8 mouse cellular contexts compared by ENCODE assay signal in genomic region chr6:127379511-127379910, GRCm38 (mm10).
DNase-seq lines count a peak whose midpoint lies in the region; ATAC-seq lines count a peak whose summit lies in the region.

No protein-coding gene starts in this region.

- H3K4me1 ChIP-seq in forebrain, embryonic 14.5 days (ENCODE audit: control insufficient read depth, insufficient read depth, low read length), result peaks cover 6% of the 10 kb centered on the region
- H3K4me1 ChIP-seq in forebrain, embryonic 15.5 days, result peaks cover 12% of the 10 kb centered on the region
- peaks cover 28% of the 10 kb centered on the region for H3K4me1 ChIP-seq in embryonic facial prominence, embryonic 10.5 days
- H3K4me1 ChIP-seq in liver, embryonic 13.5 days (replicated peaks), result peaks cover 9% of the 10 kb centered on the region; the same call in 1 of the 2 replicates
- peaks cover 32% of the 10 kb centered on the region for H3K4me1 ChIP-seq in forebrain, embryonic 10.5 days

- H3K9ac ChIP-seq in forebrain, embryonic 14.5 days (ENCODE audit: low read length), result no peak overlapping the region
- no peak overlapping the region for H3K9ac ChIP-seq in forebrain, embryonic 15.5 days (replicated peaks)
- no peak overlapping the region for H3K9ac ChIP-seq in liver, embryonic 13.5 days

- 14% methylated on average over 4 of the region's 4 CpGs for WGBS in forebrain, embryonic 14.5 days
- WGBS in forebrain, embryonic 15.5 days, result 17% methylated on average over 4 of the region's 4 CpGs
- WGBS in embryonic facial prominence, embryonic 10.5 days, result 11% methylated on average over 4 of the region's 4 CpGs
- WGBS in liver, embryonic 13.5 days (ENCODE audit: insufficient replicate concordance), result 6% methylated on average over 4 of the region's 4 CpGs
- 13% methylated on average over 4 of the region's 4 CpGs for WGBS in forebrain, embryonic 10.5 days

- H3K36me3 ChIP-seq in forebrain, embryonic 14.5 days (ENCODE audit: control insufficient read depth, insufficient read depth, low read length), result no peaks in the 10 kb centered on the region
- H3K36me3 ChIP-seq in forebrain, embryonic 15.5 days, result no peaks in the 10 kb centered on the region
- no peaks in the 10 kb centered on the region for H3K36me3 ChIP-seq in embryonic facial prominence, embryonic 10.5 days (replicated peaks)
- H3K36me3 ChIP-seq in liver, embryonic 13.5 days, result no peaks in the 10 kb centered on the region
- H3K36me3 ChIP-seq in forebrain, embryonic 10.5 days (replicated peaks), result no peaks in the 10 kb centered on the region

- peak; percentile 42; the same call in 1 of the 2 replicates for ATAC-seq in forebrain, embryonic 14.5 days
- no peak for ATAC-seq in forebrain, embryonic 15.5 days (replicated peaks)
- peak; percentile 23 for ATAC-seq in liver, embryonic 13.5 days (ENCODE audit: low read depth)

- H3K27me3 ChIP-seq in forebrain, embryonic 14.5 days (replicated peaks; ENCODE audit: control insufficient read depth, insufficient read depth, low read length), result no peaks in the 10 kb centered on the region
- no peaks in the 10 kb centered on the region for H3K27me3 ChIP-seq in forebrain, embryonic 15.5 days
- no peaks in the 10 kb centered on the region for H3K27me3 ChIP-seq in embryonic facial prominence, embryonic 10.5 days (replicated peaks; ENCODE audit: low read depth, poor library complexity, severe bottlenecking)
- peaks cover 4% of the 10 kb centered on the region; the same call in 1 of the 2 replicates for H3K27me3 ChIP-seq in liver, embryonic 13.5 days
- H3K27me3 ChIP-seq in forebrain, embryonic 10.5 days (ENCODE audit: poor library complexity, severe bottlenecking), result peaks cover 24% of the 10 kb centered on the region

- H3K4me2 ChIP-seq in forebrain, embryonic 14.5 days (ENCODE audit: low read length), result no peak overlapping the region
- H3K4me2 ChIP-seq in forebrain, embryonic 15.5 days (replicated peaks), result no peak overlapping the region
- H3K4me2 ChIP-seq in liver, embryonic 13.5 days, result no peak overlapping the region

- peak; percentile 36 for DNase-seq in forebrain, embryonic 14.5 days (ENCODE audit: low spot score)
- DNase-seq in right cerebral cortex, adult 18-20 months, result peak; percentile 5
- no peak for DNase-seq in right cerebral cortex, postnatal 14 days
- DNase-seq in embryonic facial prominence, embryonic 10.5 days (ENCODE audit: low spot score), result peak; percentile 51
- peak; percentile 8 for DNase-seq in liver, embryonic 13.5 days
- DNase-seq in retina, postnatal 7 days (ENCODE audit: low read depth, low spot score), result peak; percentile 31
- DNase-seq in forebrain, embryonic 10.5 days (ENCODE audit: extremely low spot score, low spot score), result no peak

- no peak overlapping the region for H3K27ac ChIP-seq in forebrain, embryonic 14.5 days (ENCODE audit: low read depth, low read length)
- H3K27ac ChIP-seq in forebrain, embryonic 15.5 days (replicated peaks), result no peak overlapping the region
- H3K27ac ChIP-seq in embryonic facial prominence, embryonic 10.5 days (replicated peaks), result no peak overlapping the region
- H3K27ac ChIP-seq in liver, embryonic 13.5 days, result no peak overlapping the region
- no peak overlapping the region for H3K27ac ChIP-seq in forebrain, embryonic 10.5 days

- H3K9me3 ChIP-seq in forebrain, embryonic 14.5 days (replicated peaks; ENCODE audit: control insufficient read depth, low read length), result no peaks in the 10 kb centered on the region
- H3K9me3 ChIP-seq in forebrain, embryonic 15.5 days, result no peaks in the 10 kb centered on the region
- no peaks in the 10 kb centered on the region for H3K9me3 ChIP-seq in embryonic facial prominence, embryonic 10.5 days
- no peaks in the 10 kb centered on the region for H3K9me3 ChIP-seq in liver, embryonic 13.5 days (replicated peaks)
- no peaks in the 10 kb centered on the region for H3K9me3 ChIP-seq in forebrain, embryonic 10.5 days

- no peak overlapping the region for H3K4me3 ChIP-seq in forebrain, embryonic 14.5 days (ENCODE audit: low read depth, low read length)
- no peak overlapping the region for H3K4me3 ChIP-seq in forebrain, embryonic 15.5 days
- H3K4me3 ChIP-seq in embryonic facial prominence, embryonic 10.5 days, result no peak overlapping the region
- no peak overlapping the region for H3K4me3 ChIP-seq in liver, embryonic 13.5 days (replicated peaks)
- H3K4me3 ChIP-seq in forebrain, embryonic 10.5 days, result no peak overlapping the region

Comparison
In these comparisons a context has a peak if more than half of its experiments do, and no peak if none do; other contexts are left out.
1. DNase-seq: peak in forebrain, embryonic 14.5 days (single experiment), right cerebral cortex, adult 18-20 months (single experiment), embryonic facial prominence, embryonic 10.5 days (single experiment), liver, embryonic 13.5 days (single experiment) and retina, postnatal 7 days (single experiment); none in right cerebral cortex, postnatal 14 days (single experiment) and forebrain, embryonic 10.5 days (single experiment).